Mouse (Mus musculus): ENCODE results near the gene Sbno1. TPM values are rescaled to one million over a fixed set of nuclear protein-coding genes. Genes with fewer than 3 reads are reported as not detected.

The Sbno1 gene
- polyA plus RNA-seq, 1 experiment from 2014 or later: 65.5 TPM

DNA sequence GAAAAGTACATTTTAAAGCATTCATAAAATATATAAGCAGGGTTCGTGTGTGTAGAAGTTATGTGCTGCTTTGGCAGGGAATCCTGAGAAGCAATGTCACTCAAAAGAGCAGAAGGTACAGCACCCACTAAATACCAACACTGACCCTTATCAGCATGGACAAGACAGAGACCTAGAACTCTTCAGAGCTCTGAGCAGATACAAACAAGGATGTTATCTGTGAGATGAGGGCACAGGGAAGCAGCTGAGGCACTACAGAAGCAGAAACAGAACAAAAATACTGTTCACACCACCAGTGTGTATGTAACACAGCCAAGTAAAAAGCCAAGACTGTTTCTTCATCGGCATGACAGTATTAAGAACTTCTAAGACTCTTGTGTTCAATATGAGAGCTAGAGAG lies 6.9 kb downstream of the Sbno1 start:
- H3K4me3 ChIP-seq: no peak overlapping the region

GRCm38 (mm10) chr5:124412163-124412562 lies 13.6 kb downstream of the Sbno1 start:
- Histone ChIP-seq H3K4me1 (replicated peaks) (peaks cover 2% of the 10 kb centered on the region; the same call in 1 of the 2 replicates), H3K4me2 (no peak overlapping the region), H3K9me3 (replicated peaks) (no peaks in the 10 kb centered on the region), H3K27me3 (no peaks in the 10 kb centered on the region), H3K4me3 (no peak overlapping the region), H3K27ac (no peak overlapping the region), H3K9ac (no peak overlapping the region), H3K36me3 (peaks cover 43% of the 10 kb centered on the region)
- ATAC-seq (replicated peaks; ENCODE audit: insufficient number of reproducible peaks, insufficient read depth, low FRiP score, low read depth): no peak
- 84% methylated on average over 5 of the region's 5 CpGs for WGBS

More for the DNA sequence above, 6.9 kb downstream of the Sbno1 start:
- peaks cover 6% of the 10 kb centered on the region; the same call in 1 of the 2 replicates for H3K4me1 ChIP-seq (replicated peaks)
- no peaks in the 10 kb centered on the region for H3K36me3 ChIP-seq
- no peak for ATAC-seq (replicated peaks; ENCODE audit: insufficient number of reproducible peaks, insufficient read depth, low FRiP score, low read depth)
- no peak overlapping the region for H3K27ac ChIP-seq
- 85% methylated on average over 2 of the region's 2 CpGs for WGBS
- no peaks in the 10 kb centered on the region for H3K27me3 ChIP-seq
- H3K9ac ChIP-seq: no peak overlapping the region
- no peak overlapping the region for H3K4me2 ChIP-seq
- H3K9me3 ChIP-seq (replicated peaks): no peaks in the 10 kb centered on the region

- Histone ChIP-seq H3K36me3 (peaks cover 56% of the 10 kb centered on the region), H3K4me1 (replicated peaks) (no peaks in the 10 kb centered on the region; the same call in 1 of the 2 replicates), H3K4me3 (no peak overlapping the region), H3K27me3 (no peaks in the 10 kb centered on the region), H3K9ac (no peak overlapping the region), H3K27ac (no peak overlapping the region), H3K4me2 (no peak overlapping the region), H3K9me3 (replicated peaks) (no peaks in the 10 kb centered on the region)
- no peak for ATAC-seq (replicated peaks; ENCODE audit: insufficient number of reproducible peaks, insufficient read depth, low FRiP score, low read depth)
- WGBS: 76% methylated on average over 3 of the region's 3 CpGs
Measured at GRCm38 (mm10) chr5:124410808-124411207, 15.0 kb downstream of the Sbno1 start.

DNA sequence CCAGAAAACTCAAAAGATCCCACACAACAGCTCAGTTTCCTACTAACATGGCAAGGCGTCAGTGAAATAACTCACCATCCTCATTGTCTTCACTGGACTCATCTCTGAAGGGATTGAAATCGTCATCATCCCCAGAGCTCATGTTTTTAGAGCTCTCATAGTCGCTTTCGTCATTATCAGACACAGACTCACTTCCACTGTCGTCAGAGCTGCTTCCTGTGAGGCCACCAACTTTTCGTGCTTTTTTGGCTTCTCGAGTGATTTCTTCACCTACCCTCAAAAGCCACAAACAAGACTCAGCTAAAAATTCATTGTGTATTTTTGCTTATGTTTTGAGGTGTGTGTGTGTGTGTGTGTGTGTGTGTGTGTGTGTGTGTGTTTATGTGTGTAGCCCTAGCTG lies 32.1 kb downstream of the Sbno1 start:
- H3K4me3 ChIP-seq: no peak overlapping the region
- no peak overlapping the region for H3K4me2 ChIP-seq
- ATAC-seq (replicated peaks; ENCODE audit: insufficient number of reproducible peaks, insufficient read depth, low FRiP score, low read depth): no peak
- H3K27me3 ChIP-seq: no peaks in the 10 kb centered on the region
- H3K27ac ChIP-seq: no peak overlapping the region
- peaks cover 88% of the 10 kb centered on the region for H3K36me3 ChIP-seq
- no peaks in the 10 kb centered on the region for H3K9me3 ChIP-seq (replicated peaks)
- H3K4me1 ChIP-seq (replicated peaks): no peaks in the 10 kb centered on the region
- no peak overlapping the region for H3K9ac ChIP-seq
- WGBS: 82% methylated on average over 7 of the region's 7 CpGs

DNA sequence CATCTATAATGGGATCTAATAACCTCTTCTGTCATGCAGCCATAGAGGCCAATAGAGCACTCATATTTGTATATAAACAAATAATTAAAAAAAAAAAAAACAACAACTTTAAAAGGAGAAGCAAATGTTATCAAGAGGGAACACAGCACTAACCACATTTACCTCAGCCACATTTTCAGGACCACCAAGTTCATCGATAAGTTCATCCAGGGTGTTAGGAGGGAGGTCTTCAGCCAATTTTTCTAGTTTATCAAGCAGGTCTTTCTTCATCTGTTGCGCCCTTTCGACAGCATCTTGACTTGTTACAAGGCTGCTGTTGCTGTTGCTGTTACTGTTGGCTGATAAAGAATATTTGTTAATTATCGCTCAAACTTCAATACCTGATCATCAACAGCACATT lies 33.4 kb downstream of the Sbno1 start:
- H3K9ac ChIP-seq: no peak overlapping the region
- no peak for ATAC-seq (replicated peaks; ENCODE audit: insufficient number of reproducible peaks, insufficient read depth, low FRiP score, low read depth)
- WGBS: 95% methylated on average over 4 of the region's 4 CpGs
- H3K9me3 ChIP-seq (replicated peaks): no peaks in the 10 kb centered on the region
- no peaks in the 10 kb centered on the region for H3K27me3 ChIP-seq
- no peak overlapping the region for H3K27ac ChIP-seq
- H3K4me1 ChIP-seq (replicated peaks): no peaks in the 10 kb centered on the region
- H3K36me3 ChIP-seq: peaks cover 85% of the 10 kb centered on the region
- H3K4me2 ChIP-seq: no peak overlapping the region
- no peak overlapping the region for H3K4me3 ChIP-seq

DNA sequence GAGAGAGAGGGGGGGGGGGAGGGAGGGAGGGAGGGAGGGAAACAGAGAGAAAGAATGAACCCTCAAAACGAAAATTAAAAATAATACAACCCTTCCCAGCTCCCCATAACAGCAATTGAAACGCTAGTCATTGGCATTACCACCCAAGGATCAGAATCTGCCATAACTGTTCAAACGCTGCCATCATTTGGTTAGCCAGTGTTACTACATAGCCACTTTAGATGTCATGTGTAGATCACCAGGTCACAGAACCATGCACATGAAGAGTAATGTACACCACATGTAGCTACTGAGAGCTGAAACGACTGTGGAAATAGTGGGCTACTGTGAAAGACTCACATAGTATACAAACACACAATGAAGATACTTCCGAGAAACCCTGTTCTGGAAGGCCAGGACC lies 37.9 kb downstream of the Sbno1 start:
- no peak overlapping the region for H3K4me3 ChIP-seq
- H3K36me3 ChIP-seq: peaks cover 91% of the 10 kb centered on the region
- no peak for ATAC-seq (replicated peaks; ENCODE audit: insufficient number of reproducible peaks, insufficient read depth, low FRiP score, low read depth)
- no peak overlapping the region for H3K4me2 ChIP-seq
- H3K9ac ChIP-seq: no peak overlapping the region
- H3K9me3 ChIP-seq (replicated peaks): no peaks in the 10 kb centered on the region
- H3K4me1 ChIP-seq (replicated peaks): no peaks in the 10 kb centered on the region
- 84% methylated on average over 5 of the region's 5 CpGs for WGBS
- no peaks in the 10 kb centered on the region for H3K27me3 ChIP-seq
- H3K27ac ChIP-seq: no peak overlapping the region

DNA sequence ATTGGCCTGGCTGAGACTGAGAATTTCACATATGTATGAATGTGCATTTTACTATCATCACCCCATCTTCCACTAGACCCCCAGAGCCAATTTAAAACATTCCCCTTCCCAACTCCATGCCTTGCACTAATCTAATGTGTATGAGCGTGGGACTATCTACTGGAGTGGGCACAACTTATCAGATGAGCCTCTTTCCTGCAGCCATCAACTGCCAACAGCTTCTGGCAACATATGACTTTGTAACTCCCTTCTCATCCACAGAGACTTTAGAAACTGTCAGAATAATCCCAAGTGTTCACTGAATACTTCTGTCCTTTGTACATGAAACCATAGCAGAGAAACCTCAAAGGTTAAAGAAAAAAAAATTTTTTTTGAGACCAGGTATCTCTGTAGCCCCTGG lies 45.7 kb downstream of the Sbno1 start:
- no peak overlapping the region for H3K27ac ChIP-seq
- 76% methylated on average over 1 of the region's 1 CpGs for WGBS
- no peak overlapping the region for H3K9ac ChIP-seq
- no peak overlapping the region for H3K4me3 ChIP-seq
- H3K4me1 ChIP-seq (replicated peaks): no peaks in the 10 kb centered on the region
- H3K4me2 ChIP-seq: no peak overlapping the region
- no peaks in the 10 kb centered on the region for H3K27me3 ChIP-seq
- peaks cover 83% of the 10 kb centered on the region for H3K36me3 ChIP-seq
- no peak for ATAC-seq (replicated peaks; ENCODE audit: insufficient number of reproducible peaks, insufficient read depth, low FRiP score, low read depth)
- no peaks in the 10 kb centered on the region for H3K9me3 ChIP-seq (replicated peaks)

GRCm38 (mm10) chr5:124377149-124377548 lies 48.7 kb downstream of the Sbno1 start:
- Histone ChIP-seq H3K27ac (no peak overlapping the region), H3K4me2 (no peak overlapping the region), H3K9ac (no peak overlapping the region), H3K36me3 (peaks cover 81% of the 10 kb centered on the region), H3K4me1 (replicated peaks) (no peaks in the 10 kb centered on the region), H3K4me3 (no peak overlapping the region), H3K9me3 (replicated peaks) (no peaks in the 10 kb centered on the region), H3K27me3 (no peaks in the 10 kb centered on the region)
- WGBS: 85% methylated on average over 4 of the region's 4 CpGs
- no peak for ATAC-seq (replicated peaks; ENCODE audit: insufficient number of reproducible peaks, insufficient read depth, low FRiP score, low read depth)

DNA sequence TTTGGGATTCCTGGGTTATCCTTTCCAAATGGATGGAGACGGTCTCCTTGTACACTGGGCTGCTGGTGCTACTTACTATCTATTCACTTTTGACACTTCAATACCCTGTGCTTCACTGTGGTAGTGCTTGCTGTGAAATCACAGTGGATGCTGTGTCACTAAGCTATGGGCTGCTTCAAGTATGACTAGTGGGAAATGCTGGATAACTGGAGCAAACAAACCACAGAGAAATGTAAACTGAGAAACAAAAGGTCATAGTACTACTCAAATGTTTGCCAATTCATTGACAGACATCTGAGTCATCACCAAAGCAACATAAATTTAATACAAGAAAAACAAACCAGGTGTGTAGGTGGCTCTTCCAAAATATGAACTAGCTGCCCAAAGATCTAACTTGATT lies 49.4 kb downstream of the Sbno1 start:
- 83% methylated on average over 1 of the region's 1 CpGs for WGBS
- peaks cover 81% of the 10 kb centered on the region for H3K36me3 ChIP-seq
- H3K4me1 ChIP-seq (replicated peaks): no peaks in the 10 kb centered on the region
- no peak for ATAC-seq (replicated peaks; ENCODE audit: insufficient number of reproducible peaks, insufficient read depth, low FRiP score, low read depth)
- H3K9me3 ChIP-seq (replicated peaks): no peaks in the 10 kb centered on the region
- no peak overlapping the region for H3K9ac ChIP-seq
- no peak overlapping the region for H3K4me2 ChIP-seq
- H3K4me3 ChIP-seq: no peak overlapping the region
- no peak overlapping the region for H3K27ac ChIP-seq
- H3K27me3 ChIP-seq: no peaks in the 10 kb centered on the region

GRCm38 (mm10) chr5:124374298-124374697 lies 51.5 kb downstream of the Sbno1 start:
- no peak overlapping the region for H3K4me2 ChIP-seq
- no peaks in the 10 kb centered on the region for H3K27me3 ChIP-seq
- H3K9me3 ChIP-seq (replicated peaks): no peaks in the 10 kb centered on the region
- no peak overlapping the region for H3K4me3 ChIP-seq
- H3K36me3 ChIP-seq: peaks cover 83% of the 10 kb centered on the region
- WGBS: 97% methylated on average over 7 of the region's 7 CpGs
- no peak for ATAC-seq (replicated peaks; ENCODE audit: insufficient number of reproducible peaks, insufficient read depth, low FRiP score, low read depth)
- H3K27ac ChIP-seq: no peak overlapping the region
- no peak overlapping the region for H3K9ac ChIP-seq
- no peaks in the 10 kb centered on the region for H3K4me1 ChIP-seq (replicated peaks)

GRCm38 (mm10) chr5:124366721-124367120 lies 59.1 kb downstream of the Sbno1 start:
- H3K4me3 ChIP-seq: no peak overlapping the region
- H3K27me3 ChIP-seq: no peaks in the 10 kb centered on the region
- H3K9me3 ChIP-seq (replicated peaks): no peaks in the 10 kb centered on the region
- H3K4me2 ChIP-seq: no peak overlapping the region
- H3K36me3 ChIP-seq: peaks cover 38% of the 10 kb centered on the region
- no peak overlapping the region for H3K9ac ChIP-seq
- no peak for ATAC-seq (replicated peaks; ENCODE audit: insufficient number of reproducible peaks, insufficient read depth, low FRiP score, low read depth)
- no peak overlapping the region for H3K27ac ChIP-seq
- H3K4me1 ChIP-seq (replicated peaks): no peaks in the 10 kb centered on the region
- 66% methylated on average over 3 of the region's 3 CpGs for WGBS

- WGBS: 90% methylated on average over 2 of the region's 2 CpGs
- Histone ChIP-seq H3K9me3 (replicated peaks) (no peaks in the 10 kb centered on the region), H3K9ac (no peak overlapping the region), H3K4me1 (replicated peaks) (no peaks in the 10 kb centered on the region), H3K36me3 (peaks cover 28% of the 10 kb centered on the region), H3K27me3 (no peaks in the 10 kb centered on the region), H3K27ac (no peak overlapping the region), H3K4me3 (no peak overlapping the region), H3K4me2 (no peak overlapping the region)
- ATAC-seq (replicated peaks; ENCODE audit: insufficient number of reproducible peaks, insufficient read depth, low FRiP score, low read depth): no peak
Measured at GRCm38 (mm10) chr5:124365754-124366153, 60.0 kb downstream of the Sbno1 start.

Measured in heart, embryonic 15.5 days (tissue).